Mouse (Mus musculus): Measurements from ENCODE around the gene Pin4.
A peak's percentile ranks its signal among the peaks of the same experiment; 100 is the strongest.
"Not testable (repeated sequence)": the region's sequence is repeated elsewhere in the genome, so short reads cannot be mapped to it uniquely, and the experiment has no call there.

Gene Pin4

GRCm38 (mm10) chrX:102119042-102119864 is at the start of gene Pin4:
TSS of gene Pin4 (plus strand) at chrX:102119447.
- peak; percentile 99 for DNase-seq (ENCODE audit: low read depth, low spot score)

GRCm38 (mm10) chrX:102070591-102071471 is 48.4 kb upstream of the Pin4 start, which contains the start of gene Rtl5:
TSS of gene Rtl5 (minus strand) at chrX:102071304.
- peak; percentile 94 for DNase-seq (ENCODE audit: low read depth, low spot score)

GRCm38 (mm10) chrX:102071517-102071916 is 47.7 kb upstream of the Pin4 start:
- DNase-seq (ENCODE audit: low read depth, low spot score): no peak

- no peak for DNase-seq (ENCODE audit: low read depth, low spot score)
Measured at GRCm38 (mm10) chrX:102073605-102074325, 45.5 kb upstream of the Pin4 start.

GRCm38 (mm10) chrX:102074435-102074834 is 44.8 kb upstream of the Pin4 start:
- DNase-seq (ENCODE audit: low read depth, low spot score): no peak

GRCm38 (mm10) chrX:102075158-102075557 is 44.1 kb upstream of the Pin4 start:
- DNase-seq (ENCODE audit: low read depth, low spot score): no peak

GRCm38 (mm10) chrX:102076886-102077765 is 42.1 kb upstream of the Pin4 start:
- DNase-seq (ENCODE audit: low read depth, low spot score): peak; percentile 82

- no peak for DNase-seq (ENCODE audit: low read depth, low spot score)
Measured at GRCm38 (mm10) chrX:102081076-102081475, 38.2 kb upstream of the Pin4 start.

GRCm38 (mm10) chrX:102081573-102082279 is 37.5 kb upstream of the Pin4 start:
- DNase-seq (ENCODE audit: low read depth, low spot score): peak; percentile 88

GRCm38 (mm10) chrX:102082340-102082739 is 36.9 kb upstream of the Pin4 start:
- DNase-seq (ENCODE audit: low read depth, low spot score): peak; percentile 48

- DNase-seq (ENCODE audit: low read depth, low spot score): no peak
Measured at GRCm38 (mm10) chrX:102085798-102086443, 33.3 kb upstream of the Pin4 start.

GRCm38 (mm10) chrX:102090605-102091004 is 28.6 kb upstream of the Pin4 start:
- DNase-seq (ENCODE audit: low read depth, low spot score): no peak

- no peak for DNase-seq (ENCODE audit: low read depth, low spot score)
Measured at GRCm38 (mm10) chrX:102094381-102094904, 24.8 kb upstream of the Pin4 start.

GRCm38 (mm10) chrX:102101886-102102285 is 17.4 kb upstream of the Pin4 start:
- DNase-seq (ENCODE audit: low read depth, low spot score): no peak

GRCm38 (mm10) chrX:102103830-102104229 is 15.4 kb upstream of the Pin4 start:
- not testable (repeated sequence) for DNase-seq (ENCODE audit: low read depth, low spot score)

GRCm38 (mm10) chrX:102109349-102109748 is 9.9 kb upstream of the Pin4 start:
- not testable (repeated sequence) for DNase-seq (ENCODE audit: low read depth, low spot score)

GRCm38 (mm10) chrX:102115676-102116075 is 3.6 kb upstream of the Pin4 start:
- DNase-seq (ENCODE audit: low read depth, low spot score): peak; percentile 76

GRCm38 (mm10) chrX:102121321-102121720 is 2.1 kb downstream of the Pin4 start:
- DNase-seq (ENCODE audit: low read depth, low spot score): no peak

- no peak for DNase-seq (ENCODE audit: low read depth, low spot score)
Measured at GRCm38 (mm10) chrX:102141157-102141556, 21.9 kb downstream of the Pin4 start.
